Mouse (Mus musculus) MEL (cell line): Measurements from ENCODE around the gene Atp2a3. TPM values are rescaled to one million over a fixed set of nuclear protein-coding genes. Genes with fewer than 3 reads are reported as not detected.

Experiments used
- DNase-seq: peaks from one replicate; pipeline ENCODE4 v3.0.0; 2011; ENCODE audit warnings: low read depth, low spot score
- H3K27ac ChIP-seq: 2 replicates; pipeline ENCODE4 v1.5.1; 2012; ENCODE audit warnings: low read depth, mild to moderate bottlenecking, control low read depth, low read length, moderate library complexity; ENCODE audit not compliant: control insufficient read depth
- H3K27me3 ChIP-seq, 2 experiments: fragments of 150-350 bp in 1 of 2; sonication (generic) in 1 of 2; 2 replicates each; pipeline ENCODE4 v1.6.1; 2012; ENCODE audit warnings: low read length in 2 of 2, mild to moderate bottlenecking in 2 of 2, improper control_type of control experiment in 1 of 2, moderate library complexity in 1 of 2; ENCODE audit not compliant: insufficient read depth in 2 of 2, control insufficient read depth in 1 of 2
- H3K36me3 ChIP-seq, 2 experiments: 2 replicates each; pipeline ENCODE4 v1.6.1; 2012 to 2014; ENCODE audit warnings: low read length in 2 of 2, improper control_type of control experiment in 1 of 2, inconsistent platforms in 1 of 2, mild to moderate bottlenecking in 1 of 2; ENCODE audit not compliant: insufficient read depth in 2 of 2, control insufficient read depth in 1 of 2
- H3K4me1 ChIP-seq, 2 experiments: fragments of 150-350 bp in 1 of 2; sonication (generic) in 1 of 2; 2 replicates each; pipeline ENCODE4 v1.6.1; 2012; ENCODE audit warnings: low read length in 2 of 2, improper control_type of control experiment in 1 of 2, mild to moderate bottlenecking in 1 of 2; ENCODE audit not compliant: insufficient read depth in 2 of 2, control insufficient read depth in 1 of 2
- H3K4me3 ChIP-seq, 2 experiments: fragments of 150-350 bp in 1 of 2; sonication (generic) in 1 of 2; 2 replicates each; pipeline ENCODE4 v1.5.1; 2012; ENCODE audit warnings: low read depth in 2 of 2, low read length in 2 of 2, mild to moderate bottlenecking in 2 of 2, moderate library complexity in 2 of 2, control low read depth in 1 of 2, improper control_type of control experiment in 1 of 2; ENCODE audit not compliant: control insufficient read depth in 1 of 2, insufficient read depth in 1 of 2
- H3K79me2 ChIP-seq: 2 replicates; pipeline ENCODE4 v1.6.1; 2012; ENCODE audit warnings: mild to moderate bottlenecking, low read length, moderate library complexity; ENCODE audit not compliant: control insufficient read depth, poor library complexity, insufficient read depth
- H3K9ac ChIP-seq: 2 replicates; pipeline ENCODE4 v1.6.1; 2012; ENCODE audit warnings: low read depth, mild to moderate bottlenecking, control low read depth, low read length, moderate library complexity; ENCODE audit not compliant: control insufficient read depth, poor library complexity, severe bottlenecking
- H3K9me3 ChIP-seq: fragments of 150-350 bp; sonication (generic); replicated peaks from 2 replicates; pipeline ENCODE4 v1.6.1; 2012; ENCODE audit warnings: mild to moderate bottlenecking, low read length, improper control_type of control experiment, moderate library complexity; ENCODE audit not compliant: insufficient read depth
- BHLHE40 ChIP-seq: IDR thresholded peaks from 2 replicates; pipeline ENCODE4 v1.6.1; 2012; ENCODE audit warnings: low read depth, mild to moderate bottlenecking, inconsistent platforms, low read length, improper control_type of control experiment, borderline replicate concordance
- CHD1 ChIP-seq: IDR thresholded peaks from 2 replicates; pipeline ENCODE4 v1.6.1; 2012; ENCODE audit warnings: low read depth, mild to moderate bottlenecking, inconsistent platforms, low read length, improper control_type of control experiment
- E2F4 ChIP-seq: IDR thresholded peaks from 2 replicates; pipeline ENCODE4 v1.6.1; 2011; ENCODE audit warnings: low read depth, low read length, improper control_type of control experiment, borderline replicate concordance
- GABPA ChIP-seq: IDR thresholded peaks from 2 replicates; pipeline ENCODE4 v1.6.1; 2012; ENCODE audit warnings: low read depth, mild to moderate bottlenecking, inconsistent platforms, low read length, improper control_type of control experiment, moderate library complexity
- GATA1 ChIP-seq: IDR thresholded peaks from 2 replicates; pipeline ENCODE4 v1.6.1; 2011; ENCODE audit warnings: low read depth, low read length, improper control_type of control experiment
- MAX ChIP-seq: IDR thresholded peaks from 2 replicates; pipeline ENCODE4 v1.6.1; 2011; ENCODE audit warnings: low read length, improper control_type of control experiment
- MAZ ChIP-seq: IDR thresholded peaks from 2 replicates; pipeline ENCODE4 v1.6.1; 2012; ENCODE audit warnings: low read depth, mild to moderate bottlenecking, inconsistent platforms, low read length, improper control_type of control experiment
- MEF2A ChIP-seq: IDR thresholded peaks from 2 replicates; pipeline ENCODE4 v1.6.1; 2014; ENCODE audit warnings: low read depth, mild to moderate bottlenecking, inconsistent platforms, low read length, improper control_type of control experiment; ENCODE audit not compliant: poor library complexity, insufficient replicate concordance, severe bottlenecking; ENCODE audit errors: extremely low read depth
- MYB ChIP-seq: IDR thresholded peaks from 2 replicates; pipeline ENCODE4 v1.6.1; 2011; ENCODE audit warnings: mild to moderate bottlenecking, low read depth, low read length, improper control_type of control experiment
- POLR2A ChIP-seq, 2 experiments: IDR thresholded peaks; 2 replicates each; pipeline ENCODE4 v1.6.1; 2011 to 2012; ENCODE audit warnings: low read length in 2 of 2, mild to moderate bottlenecking in 2 of 2, control low read depth in 1 of 2, improper control_type of control experiment in 1 of 2, low read depth in 1 of 2, moderate library complexity in 1 of 2; ENCODE audit not compliant: control insufficient read depth in 1 of 2, insufficient read depth in 1 of 2, poor library complexity in 1 of 2
- POLR2AphosphoS2 ChIP-seq: IDR thresholded peaks from 2 replicates; pipeline ENCODE4 v1.6.1; 2011; ENCODE audit warnings: low read length, improper control_type of control experiment
- RAD21 ChIP-seq: IDR thresholded peaks from 2 replicates; pipeline ENCODE4 v1.6.1; 2011; ENCODE audit warnings: mild to moderate bottlenecking, low read depth, low read length, improper control_type of control experiment
- RCOR1 ChIP-seq: IDR thresholded peaks from 2 replicates; pipeline ENCODE4 v1.6.1; 2012; ENCODE audit warnings: low read depth, mild to moderate bottlenecking, inconsistent platforms, low read length, improper control_type of control experiment
- SIN3A ChIP-seq: IDR thresholded peaks from 2 replicates; pipeline ENCODE4 v1.6.1; 2012; ENCODE audit warnings: low read length, improper control_type of control experiment, inconsistent platforms
- SMC3 ChIP-seq: IDR thresholded peaks from 2 replicates; pipeline ENCODE4 v1.6.1; 2011; ENCODE audit warnings: low read depth, low read length, improper control_type of control experiment
- TCF12 ChIP-seq: IDR thresholded peaks from 2 replicates; pipeline ENCODE4 v1.6.1; 2014; ENCODE audit warnings: low read depth, mild to moderate bottlenecking, inconsistent platforms, low read length, improper control_type of control experiment, moderate library complexity
- UBTF ChIP-seq: IDR thresholded peaks from 2 replicates; pipeline ENCODE4 v1.6.1; 2012; ENCODE audit warnings: low read depth, mild to moderate bottlenecking, inconsistent platforms, low read length, improper control_type of control experiment, moderate library complexity, borderline replicate concordance; ENCODE audit not compliant: insufficient read depth
- USF2 ChIP-seq, 2 experiments: IDR thresholded peaks; 2 replicates each; pipeline ENCODE4 v1.6.1; 2011 to 2012; ENCODE audit warnings: improper control_type of control experiment in 2 of 2, low read length in 2 of 2, borderline replicate concordance in 1 of 2, inconsistent platforms in 1 of 2, low read depth in 1 of 2, mild to moderate bottlenecking in 1 of 2; ENCODE audit not compliant: insufficient read depth in 1 of 2
- ZC3H11A ChIP-seq: IDR thresholded peaks from 2 replicates; pipeline ENCODE4 v1.6.1; 2012; ENCODE audit warnings: low read depth, mild to moderate bottlenecking, inconsistent platforms, low read length, improper control_type of control experiment
- ZKSCAN1 ChIP-seq: IDR thresholded peaks from 2 replicates; pipeline ENCODE4 v1.6.1; 2012; ENCODE audit warnings: low read depth, mild to moderate bottlenecking, inconsistent platforms, low read length, improper control_type of control experiment, moderate library complexity
- ZMIZ1 ChIP-seq: IDR thresholded peaks from 2 replicates; pipeline ENCODE4 v1.6.1; 2012; ENCODE audit warnings: low read depth, mild to moderate bottlenecking, inconsistent platforms, low read length, improper control_type of control experiment, moderate library complexity
- ZNF384 ChIP-seq: IDR thresholded peaks from 2 replicates; pipeline ENCODE4 v1.6.1; 2012; ENCODE audit warnings: low read depth, mild to moderate bottlenecking, inconsistent platforms, low read length, improper control_type of control experiment
- polyA plus RNA-seq, 2 experiments: library from polyadenylated mRNA; stranded (reverse) in 1 of 2; unstranded in 1 of 2; fragments of >175 nt in 1 of 2; fragments of >200 nt in 1 of 2; gene quantifications; 2 replicates each; pipeline versions ENCODE4 v1.2.1 to v1.2.4; 2012; ENCODE audit warnings: low replicate concordance in 2 of 2, low read depth in 1 of 2; ENCODE audit not compliant: insufficient read length in 2 of 2, insufficient read depth in 1 of 2, missing spikeins in 1 of 2
- total RNA-seq: library from RNA; depleted of rRNA; stranded (reverse); fragments of 300-350 nt; gene quantifications from 2 replicates; pipeline ENCODE4 v1.2.3, GENCODE M21; 2012

Gene Atp2a3
- total and polyA plus RNA-seq, 3 experiments, result 10.7 to 49.9 TPM; not detected in 1

- no peaks in the 10 kb centered on the region for H3K27me3 ChIP-seq
- H3K4me1 ChIP-seq, result peaks cover 8 to 20% of the 10 kb centered on the region in 2 experiments
- H3K27ac ChIP-seq, result no peak overlapping the region
- DNase-seq, result peak; percentile 22
- no peaks in the 10 kb centered on the region for H3K79me2 ChIP-seq
- H3K9me3 ChIP-seq, result no peaks in the 10 kb centered on the region
- no peak overlapping the region for H3K4me3 ChIP-seq
- no peak for TF ChIP-seq RCOR1
- no peak for TF ChIP-seq POLR2AphosphoS2
- no peak for TF ChIP-seq GATA1
- TF ChIP-seq CHD1, result no peak
- no peak for TF ChIP-seq ZKSCAN1
- no peak overlapping the region for H3K9ac ChIP-seq
- H3K36me3 ChIP-seq, result peaks cover 0 to 8% of the 10 kb centered on the region in 2 experiments; a peak in 1 of 4 replicates
These were observed 7.4 kb upstream of the Atp2a3 start for GRCm38 (mm10) chr11:72953440-72954151.

- TF ChIP-seq SMC3 (no peak), MYB (no peak), ZKSCAN1 (no peak), MAX (no peak), MAZ (no peak), SIN3A (no peak), RAD21 (no peak), TCF12 (no peak), BHLHE40 (no peak), UBTF (no peak), RCOR1 (no peak), ZNF384 (no peak), E2F4 (no peak), ZC3H11A (no peak), ZMIZ1 (no peak), POLR2AphosphoS2 (no peak), POLR2A (IDR thresholded peaks at IDR 0.05; ENCODE audit: control insufficient read depth in 1 of 2, insufficient read depth in 1 of 2, low read depth in 1 of 2, low read length in 2 of 2, poor library complexity in 1 of 2) (no peak), USF2 (IDR thresholded peaks at IDR 0.05; ENCODE audit: borderline replicate concordance in 1 of 2, insufficient read depth in 1 of 2, low read depth in 1 of 2, low read length in 2 of 2) (no peak), MEF2A (no peak), GABPA (no peak)
- no peaks in the 10 kb centered on the region for H3K27me3 ChIP-seq
- H3K27ac ChIP-seq, result no peak overlapping the region
- peaks cover 0 to 8% of the 10 kb centered on the region in 2 experiments; a peak in 1 of 4 replicates for H3K36me3 ChIP-seq
- DNase-seq, result no peak
- no peaks in the 10 kb centered on the region for H3K79me2 ChIP-seq
- H3K9ac ChIP-seq, result no peak overlapping the region
- no peaks in the 10 kb centered on the region for H3K9me3 ChIP-seq
- H3K4me3 ChIP-seq, result no peak overlapping the region
- peaks cover 8 to 20% of the 10 kb centered on the region in 2 experiments for H3K4me1 ChIP-seq
These were observed 6.8 kb upstream of the Atp2a3 start for GRCm38 (mm10) chr11:72954216-72954615.
